Mouse (Mus musculus) spleen, adult 2 months (tissue): Measurements from ENCODE around the gene Cnih2.

Experiments used
- CTCF ChIP-seq: fragments of 200-500 bp; IDR thresholded peaks from 2 replicates; pipeline ENCODE4 v1.5.1; 2011; ENCODE audit warnings: mild to moderate bottlenecking, inconsistent platforms; ENCODE audit not compliant: insufficient read depth, insufficient read length, insufficient replicate concordance; ENCODE audit errors: extremely low read depth
- POLR2A ChIP-seq: fragments of 200-500 bp; IDR thresholded peaks from 2 replicates; pipeline ENCODE4 v1.6.1; 2011; ENCODE audit warnings: low read depth, low read length, inconsistent platforms

DNA sequence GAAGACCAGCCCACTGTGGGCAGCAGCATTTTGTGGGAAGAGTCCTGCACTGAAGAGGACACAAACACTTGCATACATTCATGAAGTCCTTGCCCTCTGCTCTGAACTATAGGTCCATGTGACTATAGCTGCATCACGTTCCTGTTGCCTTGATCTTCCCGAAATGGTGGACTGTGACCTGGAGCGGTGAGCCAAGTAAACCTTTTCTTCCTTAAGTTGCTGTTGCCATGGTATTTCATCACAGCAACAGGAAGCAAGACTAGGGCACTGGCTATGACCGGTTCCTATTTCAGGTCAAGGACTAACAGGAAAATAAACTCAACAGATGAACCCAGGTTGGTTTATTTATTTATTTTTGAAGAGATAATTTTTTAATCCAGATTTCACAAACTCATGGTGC, 32.9 kb upstream of the Cnih2 start:
- TF ChIP-seq CTCF (no peak), POLR2A (no peak)
